Mouse (Mus musculus) lung, postnatal 10 days (tissue): Measurements from ENCODE around the gene Fam92b.

Source experiments
- DNase-seq: peaks from one replicate; pipeline ENCODE4 v3.0.0; 2021

Fam92b gene

DNA sequence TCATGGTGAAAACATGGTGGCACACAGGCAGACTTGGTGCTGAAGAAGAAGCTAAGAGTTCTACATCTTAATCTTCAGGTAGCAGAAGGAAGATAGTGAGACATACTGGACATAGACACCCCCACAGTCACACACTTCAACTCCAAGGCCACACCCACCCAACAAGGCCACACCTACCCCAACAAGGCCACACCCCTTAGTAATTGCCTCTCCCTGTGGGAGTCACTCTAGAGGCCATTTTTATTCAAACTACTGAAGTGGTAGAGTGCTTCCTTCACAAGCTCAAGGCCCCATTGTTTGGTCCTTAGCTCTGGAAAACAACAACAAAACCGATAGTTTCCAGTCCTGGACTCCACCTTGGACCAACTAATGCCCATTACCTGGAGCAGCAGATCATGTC is 31.2 kb downstream of the Fam92b start:
- no peak for DNase-seq

DNA sequence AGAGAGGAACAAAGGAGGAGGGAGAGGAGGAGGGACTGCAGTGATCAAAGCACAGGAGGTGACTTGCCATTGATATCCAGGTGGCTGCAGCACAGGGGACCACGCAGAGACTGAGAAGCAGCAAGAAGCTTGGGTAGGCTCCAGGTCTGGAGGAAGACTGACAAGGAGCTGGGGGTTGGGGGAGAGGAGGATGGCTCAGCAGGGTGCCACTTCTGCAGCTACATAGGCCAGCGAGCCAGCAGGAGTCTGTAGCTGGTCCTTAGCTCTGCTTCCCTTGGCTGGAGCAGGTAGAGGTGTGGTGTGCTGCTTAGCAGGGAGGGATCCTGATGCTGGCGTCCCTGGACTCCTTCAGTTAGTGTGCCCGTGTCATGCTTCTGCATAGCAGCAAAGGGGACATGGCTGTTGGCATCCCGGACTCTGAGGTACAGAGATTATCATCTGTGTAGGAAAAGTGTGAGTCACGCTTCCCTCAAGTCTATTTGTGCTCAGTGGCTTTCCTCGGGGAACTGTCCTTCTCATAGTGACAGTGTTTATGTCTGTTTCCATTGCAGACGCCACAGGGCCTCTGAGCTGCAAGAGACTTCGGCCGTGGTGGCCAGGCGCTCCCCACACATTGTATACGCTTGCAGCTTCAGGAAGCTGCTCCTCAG is 32.5 kb downstream of the Fam92b start:
- peak; percentile 72 for DNase-seq

DNA sequence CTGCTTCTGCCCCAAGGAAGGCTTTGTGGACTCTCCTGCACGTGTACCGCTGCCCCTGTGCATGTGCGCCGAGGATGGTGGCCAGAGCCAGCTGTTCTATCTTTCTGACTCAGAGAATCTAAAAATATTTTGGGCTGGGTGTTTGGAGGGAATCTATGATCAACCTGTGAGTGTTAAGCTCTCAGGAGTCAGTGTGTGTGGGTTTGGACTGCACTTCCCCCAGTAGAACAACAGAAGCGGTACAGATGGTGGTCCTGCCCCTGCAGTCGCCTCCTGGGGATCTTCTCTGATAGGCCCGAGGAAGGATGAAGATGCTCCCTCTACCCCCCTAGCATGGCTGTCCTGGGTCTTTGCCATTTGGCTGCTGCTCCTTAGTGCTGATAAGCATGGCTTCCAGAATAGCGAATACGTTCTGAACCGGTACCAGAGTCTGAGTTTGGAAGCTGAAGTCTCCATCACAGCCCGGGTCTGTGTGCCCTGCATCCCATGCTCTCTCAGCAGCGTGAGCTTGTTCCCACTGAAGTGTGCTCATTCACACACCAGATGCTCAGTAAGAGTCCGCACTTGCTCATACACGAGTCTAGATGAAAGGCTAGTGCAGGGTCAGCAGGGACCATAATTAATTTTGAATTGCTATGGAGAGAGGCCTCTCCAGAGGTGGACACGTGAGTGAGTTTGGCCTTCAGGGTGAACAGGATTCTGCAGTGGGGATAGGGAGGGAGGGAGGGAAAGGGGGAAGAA is 33.2 kb downstream of the Fam92b start:
- no peak for DNase-seq

DNA sequence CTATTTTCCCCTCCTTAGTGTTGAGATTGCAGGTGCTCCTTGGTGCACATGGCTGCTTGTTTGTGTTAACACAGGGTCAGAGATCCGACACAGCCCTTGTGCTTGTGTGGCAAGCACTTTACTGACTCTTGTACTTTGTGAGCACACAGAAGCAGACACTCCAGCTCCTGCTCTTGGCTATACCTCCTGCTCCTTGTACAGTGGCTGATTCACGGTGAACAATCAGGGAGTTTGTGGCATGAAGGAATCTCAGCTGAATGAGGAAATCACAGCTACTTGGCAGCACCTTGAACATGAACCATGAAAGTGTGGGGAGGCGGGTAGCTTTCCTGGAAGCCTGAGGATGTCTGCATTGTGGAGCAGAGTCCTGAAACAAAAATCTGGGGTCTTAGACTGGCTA is 36.5 kb downstream of the Fam92b start:
- DNase-seq, result peak; percentile 38

DNA sequence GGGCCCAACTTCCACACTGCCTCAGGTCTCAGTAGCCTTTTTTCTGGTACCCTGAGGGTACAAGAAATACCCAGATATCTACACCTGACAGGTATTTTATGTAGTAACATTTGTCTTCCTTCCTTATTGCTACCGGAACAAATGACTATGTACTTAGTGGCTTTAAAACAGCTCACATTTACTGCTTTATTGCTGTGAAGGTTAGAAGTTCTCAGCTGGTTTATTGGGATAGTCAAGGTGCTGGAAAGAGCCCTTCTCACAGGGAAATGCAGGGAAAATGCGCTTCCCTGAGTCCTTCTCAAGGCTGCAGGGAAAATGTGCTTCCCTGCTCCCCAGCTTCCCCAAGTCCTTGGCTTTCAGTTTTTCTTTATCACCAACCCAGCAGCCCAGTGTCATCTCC is 38.3 kb downstream of the Fam92b start:
- DNase-seq, result no peak

DNA sequence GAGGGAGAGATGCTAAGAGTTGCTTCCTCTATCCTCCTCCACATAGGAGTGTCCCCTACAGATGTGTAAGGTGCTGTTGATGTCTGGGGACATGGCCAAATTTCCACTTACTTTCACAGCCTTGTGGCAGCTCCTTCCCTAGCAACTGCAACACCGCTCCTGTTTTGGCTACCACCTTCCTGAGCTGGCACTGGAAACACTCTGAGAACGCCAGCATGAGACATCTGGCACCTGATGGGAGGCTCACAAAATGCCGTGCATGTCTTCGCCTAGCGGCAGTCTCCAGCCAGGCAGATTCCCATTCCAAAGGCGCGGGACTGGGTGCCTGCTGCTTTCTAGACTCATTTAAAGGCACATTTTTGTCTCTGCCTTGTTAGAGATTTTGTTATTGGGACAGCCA is 40.6 kb downstream of the Fam92b start:
- peak; percentile 37 for DNase-seq

DNA sequence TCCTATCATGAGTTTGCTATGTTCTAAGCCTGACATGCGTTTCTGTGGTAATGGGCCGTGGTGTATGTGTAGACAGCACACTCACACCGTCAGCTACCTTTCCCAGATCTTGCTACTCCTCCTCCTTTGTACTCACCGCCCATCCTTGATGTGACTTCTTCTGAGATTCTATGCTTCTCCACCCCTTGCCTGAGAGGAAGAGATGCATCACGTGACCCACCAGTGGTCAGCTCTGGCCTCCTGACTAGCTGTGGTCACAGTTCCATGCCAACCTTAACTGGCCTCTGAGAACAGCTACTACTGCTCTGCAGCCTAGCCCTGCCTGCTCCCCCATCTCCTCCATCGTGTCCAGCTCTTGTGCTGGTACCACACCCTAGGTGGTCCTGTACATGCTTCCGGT is 41.6 kb downstream of the Fam92b start:
- DNase-seq, result no peak

DNA sequence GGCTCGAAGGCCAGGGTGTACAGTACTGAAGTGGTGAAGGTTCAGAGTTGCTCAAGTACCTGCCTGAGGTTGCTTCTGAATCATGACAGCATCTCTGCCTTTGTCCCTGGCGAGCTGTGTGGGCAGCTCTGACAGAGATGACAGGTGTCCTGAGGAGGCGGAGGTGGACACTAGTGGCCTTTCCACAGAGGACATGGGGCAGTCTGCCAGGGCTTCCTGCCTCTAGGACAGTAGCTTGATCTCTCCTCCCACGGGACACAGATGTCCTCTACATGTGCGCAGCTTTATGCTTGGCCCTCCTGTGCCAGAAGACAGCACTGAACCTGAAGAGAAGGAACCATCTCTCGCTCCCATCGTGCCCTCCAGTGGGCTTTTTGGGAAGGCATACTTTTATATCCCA is 44.1 kb downstream of the Fam92b start:
- peak; percentile 33 for DNase-seq

DNA sequence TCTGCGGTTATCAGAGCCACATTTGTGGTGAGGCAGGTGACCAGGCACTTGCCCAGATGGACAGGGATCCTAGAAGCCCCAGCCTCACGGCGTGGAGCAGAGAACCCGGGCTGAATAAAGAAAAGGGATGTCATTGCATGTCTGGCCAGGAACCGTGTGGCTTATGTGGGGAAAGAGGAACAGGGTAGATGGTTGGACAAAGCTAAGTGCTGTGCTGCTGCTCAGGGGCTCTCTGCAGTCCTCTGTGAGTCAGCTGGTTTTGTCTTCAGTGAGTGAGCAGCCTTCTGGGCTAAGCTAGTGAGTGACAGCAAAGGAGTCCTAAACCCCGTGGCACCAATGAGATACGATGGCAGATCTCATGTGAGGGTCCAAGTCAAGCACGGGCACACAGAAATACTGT is 46.1 kb downstream of the Fam92b start:
- no peak for DNase-seq

DNA sequence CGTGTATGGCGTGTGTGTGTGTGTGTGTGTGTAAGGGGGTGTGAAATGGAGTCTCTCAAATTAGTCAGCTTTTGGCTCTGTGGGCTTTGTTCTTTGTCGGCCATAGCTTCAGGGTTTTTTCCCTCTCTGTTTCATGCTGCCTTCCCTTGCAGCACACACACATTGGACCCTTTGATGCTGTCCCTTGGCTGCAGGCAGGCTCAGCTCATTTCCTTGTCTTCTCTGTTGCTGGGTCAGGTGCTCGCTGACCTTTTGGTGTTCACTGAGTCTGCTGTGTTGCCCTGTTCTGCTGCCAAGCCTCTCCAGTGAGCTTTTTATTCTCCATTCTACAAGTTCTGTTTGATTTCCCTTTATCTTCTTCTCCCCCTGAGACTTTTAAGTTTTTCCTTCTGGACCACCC is 47.7 kb downstream of the Fam92b start:
- peak; percentile 38 for DNase-seq

DNA sequence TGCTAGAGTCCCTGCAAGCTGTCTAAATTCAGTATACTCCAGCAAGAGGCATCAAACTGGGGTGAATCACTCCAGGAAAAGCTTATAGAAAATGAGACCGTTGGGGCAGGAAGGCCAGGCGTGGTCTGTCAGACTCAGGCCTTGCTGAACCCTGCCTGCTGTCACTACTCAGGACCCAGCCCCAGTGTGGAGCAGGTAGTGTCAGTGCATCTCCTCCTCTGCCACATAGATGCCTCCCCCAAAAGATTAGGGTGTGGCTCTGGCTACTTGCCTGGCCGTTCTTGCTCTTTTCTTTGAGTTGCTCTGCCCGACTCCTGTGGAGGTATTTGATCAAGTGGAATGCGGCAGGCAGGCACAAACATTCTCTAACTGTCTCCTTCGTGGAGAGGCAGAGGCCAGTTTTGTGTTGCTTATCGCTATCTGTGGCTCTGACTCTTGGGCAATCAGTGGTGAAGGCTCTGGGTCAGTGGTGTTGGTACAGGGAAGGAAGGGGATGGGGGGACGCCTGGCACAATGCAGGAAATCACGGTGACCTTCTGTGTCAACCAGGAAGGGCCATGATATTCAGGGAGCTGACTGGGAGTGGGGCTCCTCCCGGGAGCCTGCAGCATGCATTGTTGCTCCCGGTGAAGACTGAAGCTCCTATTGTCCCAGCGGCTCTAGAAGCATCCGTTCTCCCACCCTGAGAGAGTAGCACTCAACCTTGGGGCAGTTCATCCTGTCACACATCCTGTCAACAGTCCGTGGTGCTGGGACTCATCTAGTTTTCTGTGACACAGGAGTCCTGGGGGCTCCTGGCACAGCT is 50.7 kb downstream of the Fam92b start:
- peak; percentile 64 for DNase-seq

DNA sequence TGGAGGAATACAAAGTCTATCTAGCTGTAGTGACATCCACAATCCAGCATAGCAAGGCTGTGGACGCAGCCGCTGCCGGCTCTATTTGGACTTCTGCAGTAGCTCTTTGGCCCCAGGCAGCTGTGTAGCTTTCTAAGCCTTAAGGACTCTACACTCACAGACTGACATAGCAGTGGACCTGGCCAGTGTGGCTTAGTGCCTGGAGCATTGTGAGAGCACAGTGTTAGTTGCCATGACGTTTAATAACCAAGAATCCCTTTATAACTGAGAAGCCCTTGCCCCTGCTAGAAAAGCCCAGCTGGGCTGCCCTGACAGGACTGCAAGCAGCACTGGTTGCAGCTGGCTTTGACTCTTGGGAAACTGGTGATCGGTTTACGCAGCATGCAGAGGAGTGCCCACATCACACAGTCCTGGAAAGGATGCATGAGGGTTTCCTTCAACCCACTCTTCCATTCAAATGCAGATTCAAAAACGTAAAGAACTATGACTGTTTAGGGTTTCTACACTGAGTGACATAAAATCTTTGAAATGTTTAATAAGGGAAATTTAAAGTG is 52.4 kb downstream of the Fam92b start:
- no peak for DNase-seq

DNA sequence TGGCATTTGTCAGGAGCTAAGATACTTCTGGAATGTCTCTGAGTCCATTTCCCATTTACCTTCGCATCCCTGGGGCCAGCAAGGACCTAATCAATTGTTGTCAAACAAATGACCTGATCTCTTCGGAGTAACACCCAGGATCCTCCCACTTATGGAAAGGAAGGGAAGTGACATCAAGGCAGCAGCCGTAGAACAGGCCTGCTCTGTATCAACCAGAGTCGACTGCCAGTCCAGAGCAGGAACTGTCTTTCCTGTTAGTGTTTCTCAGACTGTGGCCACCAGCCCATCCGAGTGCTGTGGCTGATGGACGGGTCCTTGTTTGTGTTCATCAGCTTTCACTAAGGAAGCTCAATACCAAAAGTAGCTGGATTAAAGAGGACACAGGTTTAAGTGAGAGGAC is 53.0 kb downstream of the Fam92b start:
- DNase-seq, result peak; percentile 62

DNA sequence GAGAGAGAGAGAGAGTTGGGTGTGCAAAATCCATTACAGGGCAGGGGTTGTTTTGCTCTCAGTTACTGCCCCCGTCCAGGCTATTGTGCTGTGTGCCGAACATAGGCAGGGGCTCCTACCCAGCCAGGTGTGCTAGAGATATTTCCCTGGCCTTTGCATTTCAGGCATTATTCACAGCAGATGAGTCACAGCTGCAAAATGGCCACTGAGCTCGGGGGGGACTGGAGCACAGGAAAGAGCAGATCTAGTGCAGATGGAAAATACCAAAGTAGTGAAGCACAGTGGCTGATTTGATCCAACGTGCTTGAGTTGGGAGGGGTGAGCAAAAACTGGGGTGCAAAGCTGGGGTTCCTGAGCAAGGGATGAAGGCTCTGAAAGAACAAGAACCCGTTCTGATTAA is 56.3 kb downstream of the Fam92b start:
- DNase-seq, result no peak

DNA sequence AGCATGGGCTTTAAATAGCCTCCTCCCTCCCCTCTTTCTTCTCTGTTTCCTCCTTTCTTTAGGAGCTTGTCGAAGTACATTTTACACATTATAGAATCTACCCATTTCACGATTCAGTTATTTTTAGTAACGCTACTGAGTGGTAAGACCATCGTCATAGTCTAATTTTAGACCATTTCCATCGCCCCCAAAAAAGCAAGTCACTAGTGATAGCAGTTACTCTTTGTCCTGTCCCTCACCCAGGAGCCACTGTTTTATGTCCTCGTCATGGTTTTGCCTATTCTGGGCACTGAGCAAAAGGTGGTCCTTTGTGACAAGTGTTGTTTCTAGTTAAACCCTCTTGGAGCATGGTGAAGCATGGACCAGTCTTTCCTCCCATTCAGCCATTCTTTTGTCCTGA is 57.3 kb downstream of the Fam92b start:
- no peak for DNase-seq

DNA sequence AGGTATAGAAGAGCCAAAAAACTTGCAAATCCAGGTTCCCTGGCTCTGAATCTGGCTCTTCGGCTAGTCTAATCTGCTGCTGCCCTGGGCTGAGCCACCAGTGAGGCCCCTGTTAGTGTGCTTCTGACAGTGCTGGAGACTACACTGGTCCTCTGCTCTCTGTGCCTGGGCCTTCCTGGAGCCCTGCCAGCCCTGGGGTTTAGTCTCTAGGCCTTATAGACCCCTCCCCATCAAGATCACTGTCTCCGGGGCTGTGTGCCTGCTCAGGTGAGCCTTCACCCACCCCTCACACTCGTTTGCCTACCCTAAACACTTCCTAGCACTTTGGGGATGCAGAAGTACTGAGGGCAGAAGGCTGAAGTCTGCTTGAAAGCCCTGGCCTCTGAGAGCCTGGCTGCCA is 57.8 kb downstream of the Fam92b start:
- DNase-seq, result no peak

DNA sequence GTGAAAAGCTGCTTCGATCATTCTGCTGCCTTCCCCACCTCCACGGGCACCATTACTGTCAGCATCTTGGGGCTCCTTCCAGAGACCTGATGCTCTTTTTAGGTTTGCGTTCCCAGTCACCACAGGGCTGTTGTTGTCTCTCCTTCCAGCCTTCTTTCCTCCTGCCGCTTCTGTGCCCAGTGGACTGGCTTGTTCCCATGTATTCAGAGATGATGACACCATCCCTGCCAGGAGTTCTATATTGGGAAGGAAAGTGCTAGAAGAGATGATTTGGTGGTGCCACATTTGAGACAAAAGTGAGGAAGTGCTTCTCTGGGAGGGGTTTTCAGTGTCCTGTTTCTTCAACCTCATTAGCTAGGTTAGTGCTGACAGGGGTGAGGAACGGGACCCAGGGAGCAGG is 58.4 kb downstream of the Fam92b start:
- no peak for DNase-seq

DNA sequence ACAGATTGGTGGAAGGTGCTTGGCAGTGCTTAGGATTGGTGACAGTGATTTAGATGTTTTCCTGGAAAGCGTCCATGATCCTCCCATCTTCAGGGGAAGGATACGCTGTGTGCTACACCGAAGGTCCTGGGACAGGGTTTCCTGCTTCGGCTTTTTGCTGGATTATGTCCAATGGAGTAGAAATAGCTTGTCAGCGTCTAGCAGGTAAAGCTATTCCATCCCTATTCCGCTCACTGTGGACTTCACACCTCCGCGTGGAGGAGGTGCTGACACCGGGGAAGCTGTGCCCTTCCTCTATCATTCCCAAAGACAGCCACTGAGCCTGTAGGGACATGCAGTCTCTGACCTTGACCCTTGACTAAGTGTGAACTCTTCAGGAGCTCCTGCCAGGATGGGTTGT is 59.1 kb downstream of the Fam92b start:
- peak; percentile 44 for DNase-seq

DNA sequence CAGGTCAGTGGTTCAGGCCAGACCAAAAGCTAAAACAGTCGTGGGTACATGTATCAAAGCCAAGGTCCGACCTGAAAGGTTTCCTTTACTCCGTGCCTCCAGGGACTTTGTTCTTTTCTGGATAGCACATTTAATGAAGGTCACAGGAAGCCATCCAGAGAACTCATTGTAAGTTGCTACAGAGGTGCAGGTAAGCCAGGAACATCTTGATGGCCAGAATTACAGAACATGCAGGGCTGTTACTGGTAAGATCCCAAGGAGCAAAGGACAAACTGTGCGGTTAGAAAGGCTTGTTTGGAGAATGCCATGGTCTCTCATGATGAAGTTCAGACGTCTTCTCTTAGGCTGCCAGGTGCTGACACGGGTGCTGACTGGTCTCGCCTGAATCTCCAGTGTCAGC is 60.7 kb downstream of the Fam92b start:
- DNase-seq, result no peak
